Mouse (Mus musculus) kidney, adult 10 weeks (tissue): Measurements from ENCODE around the gene Ncapd3. TPM values are rescaled to one million over a fixed set of nuclear protein-coding genes. Genes with fewer than 3 reads are reported as not detected.

ENCODE experiments used
- polyA plus RNA-seq: library from polyadenylated mRNA; stranded (reverse); fragments of 350-450 nt; fragmentation: Illumina TruSeq; extraction: RNeasy Lipid Tissue Mini Kit (QIAGEN cat#74804); gene quantifications from one replicate; pipeline ENCODE4 v1.2.3, GENCODE M21; 2014; ENCODE audit warnings: low read depth, low replicate concordance

Gene Ncapd3
- 15.6 TPM for polyA plus RNA-seq

GRCm38 (mm10) chr9:27029828-27030762, at the start of gene Ncapd3, which contains the start of gene Vps26b:
Ncapd3 (plus strand) TSS chr9:27030175.
Vps26b (minus strand) TSS chr9:27030065.

GRCm38 (mm10) chr9:26999461-27000395, 30.2 kb upstream of the Ncapd3 start, which contains the start of the genes Acad8 and Thyn1:
Acad8 (minus strand) TSS chr9:26999566.
Thyn1 (plus strand) TSS chr9:26999710.

Other genes starting within 250 kb of the Ncapd3 start
- 153 TPM for gene Glb1l2, start 223.7 kb upstream of the Ncapd3 start, polyA plus RNA-seq
- gene Glb1l3, start 169.3 kb upstream of the Ncapd3 start, polyA plus RNA-seq: not detected
- not detected for gene Gm1110, start 107.1 kb upstream of the Ncapd3 start, polyA plus RNA-seq
- gene Acad8, start 30.6 kb upstream of the Ncapd3 start, polyA plus RNA-seq: 37.6 TPM
- 41.5 TPM for gene Thyn1, start 30.5 kb upstream of the Ncapd3 start, polyA plus RNA-seq
- 28.0 TPM for gene Vps26b, start 110 bp upstream of the Ncapd3 start, polyA plus RNA-seq
- gene Jam3, start 125.2 kb downstream of the Ncapd3 start, polyA plus RNA-seq: 33.7 TPM